Mouse (Mus musculus): Measurements from ENCODE around the gene Zcchc3. TPM values are rescaled to one million over a fixed set of nuclear protein-coding genes. Genes with fewer than 3 reads are reported as not detected.

The Zcchc3 gene
- polyA plus RNA-seq, 1 experiment = 1.7 TPM

GRCm38 (mm10) chr2:152372104-152372503, 42.7 kb downstream of the Zcchc3 start:
- DNase-seq = peak; percentile 62
- WGBS = 14% methylated on average over 7 of the region's 7 CpGs
- peaks cover 4% of the 10 kb centered on the region for H3K4me1 ChIP-seq (replicated peaks; ENCODE audit: control insufficient read depth, insufficient read depth, low read length)

GRCm38 (mm10) chr2:152368532-152369140, 46.2 kb downstream of the Zcchc3 start:
- DNase-seq = peak; percentile 67
- TF ChIP-seq CTCF (IDR thresholded peaks at IDR 0.05; ENCODE audit: borderline replicate concordance, control insufficient read depth, extremely low read depth, insufficient read depth, low read length, poor library complexity) (peak; percentile 83; the same call in 1 of the 2 replicates), POLR2A (IDR thresholded peaks at IDR 0.05; ENCODE audit: control insufficient read depth, extremely low read depth, insufficient read depth, low read length, poor library complexity) (no peak)
- no peaks in the 10 kb centered on the region for H3K36me3 ChIP-seq (ENCODE audit: control insufficient read depth, insufficient read depth, low read length)
- no peaks in the 10 kb centered on the region; the same call in 1 of the 2 replicates for H3K27me3 ChIP-seq (ENCODE audit: control insufficient read depth, insufficient read depth, low read length)
- no peak overlapping the region for H3K27ac ChIP-seq (ENCODE audit: control insufficient read depth, insufficient read depth, low read length)
- WGBS = 38% methylated on average over 14 of the region's 14 CpGs
- H3K4me1 ChIP-seq (replicated peaks; ENCODE audit: control insufficient read depth, insufficient read depth, low read length) = peaks cover 4% of the 10 kb centered on the region
- H3K4me3 ChIP-seq (ENCODE audit: control insufficient read depth, insufficient read depth, low read length) = no peak overlapping the region

More at GRCm38 (mm10) chr2:152372104-152372503, 42.7 kb downstream of the Zcchc3 start:
- Histone ChIP-seq H3K27me3 (ENCODE audit: control insufficient read depth, insufficient read depth, low read length) (no peaks in the 10 kb centered on the region; the same call in 1 of the 2 replicates), H3K27ac (ENCODE audit: control insufficient read depth, insufficient read depth, low read length) (no peak overlapping the region), H3K36me3 (ENCODE audit: control insufficient read depth, insufficient read depth, low read length) (no peaks in the 10 kb centered on the region), H3K4me3 (ENCODE audit: control insufficient read depth, insufficient read depth, low read length) (no peak overlapping the region)
- TF ChIP-seq CTCF (IDR thresholded peaks at IDR 0.05; ENCODE audit: borderline replicate concordance, control insufficient read depth, extremely low read depth, insufficient read depth, low read length, poor library complexity) (no peak), POLR2A (IDR thresholded peaks at IDR 0.05; ENCODE audit: control insufficient read depth, extremely low read depth, insufficient read depth, low read length, poor library complexity) (no peak)

- no peak for DNase-seq
- 93% methylated on average over 5 of the region's 5 CpGs for WGBS
- TF ChIP-seq POLR2A (IDR thresholded peaks at IDR 0.05; ENCODE audit: control insufficient read depth, extremely low read depth, insufficient read depth, low read length, poor library complexity) (no peak), CTCF (IDR thresholded peaks at IDR 0.05; ENCODE audit: borderline replicate concordance, control insufficient read depth, extremely low read depth, insufficient read depth, low read length, poor library complexity) (no peak)
- no peaks in the 10 kb centered on the region for H3K36me3 ChIP-seq (ENCODE audit: control insufficient read depth, insufficient read depth, low read length)
- no peak overlapping the region for H3K27ac ChIP-seq (ENCODE audit: control insufficient read depth, insufficient read depth, low read length)
- H3K27me3 ChIP-seq (ENCODE audit: control insufficient read depth, insufficient read depth, low read length) = no peaks in the 10 kb centered on the region; the same call in 1 of the 2 replicates
- H3K4me1 ChIP-seq (replicated peaks; ENCODE audit: control insufficient read depth, insufficient read depth, low read length) = peaks cover 4% of the 10 kb centered on the region
- H3K4me3 ChIP-seq (ENCODE audit: control insufficient read depth, insufficient read depth, low read length) = no peak overlapping the region
These were observed 46.9 kb downstream of the Zcchc3 start for GRCm38 (mm10) chr2:152367917-152368316.

- H3K4me3 ChIP-seq (ENCODE audit: control insufficient read depth, insufficient read depth, low read length) = no peak overlapping the region
- peak; percentile 78; the same call in 1 of the 2 replicates for TF ChIP-seq CTCF (IDR thresholded peaks at IDR 0.05; ENCODE audit: borderline replicate concordance, control insufficient read depth, extremely low read depth, insufficient read depth, low read length, poor library complexity)
- TF ChIP-seq POLR2A (IDR thresholded peaks at IDR 0.05; ENCODE audit: control insufficient read depth, extremely low read depth, insufficient read depth, low read length, poor library complexity) = no peak
- no peaks in the 10 kb centered on the region for H3K27me3 ChIP-seq (ENCODE audit: control insufficient read depth, insufficient read depth, low read length)
- no peak overlapping the region for H3K27ac ChIP-seq (ENCODE audit: control insufficient read depth, insufficient read depth, low read length)
- DNase-seq = peak; percentile 68
- H3K4me1 ChIP-seq (replicated peaks; ENCODE audit: control insufficient read depth, insufficient read depth, low read length) = peaks cover 14% of the 10 kb centered on the region
- no peaks in the 10 kb centered on the region for H3K36me3 ChIP-seq (ENCODE audit: control insufficient read depth, insufficient read depth, low read length)
- 12% methylated on average over 17 of the region's 17 CpGs for WGBS
These were observed 51.3 kb downstream of the Zcchc3 start for GRCm38 (mm10) chr2:152363245-152364147.

Other genes starting within 250 kb of the Zcchc3 start
- 34.3 and 36.1 TPM in 2 replicates for gene Csnk2a1, start 188.2 kb downstream of the Zcchc3 start, polyA plus RNA-seq (2012; rRNA removed)
- gene Tbc1d20, start 121.2 kb downstream of the Zcchc3 start, polyA plus RNA-seq (2012; rRNA removed) = 69.7 and 78.2 TPM in 2 replicates
- 688 and 743 TPM in 2 replicates for gene Rbck1, start 82.4 kb downstream of the Zcchc3 start, polyA plus RNA-seq (2012; rRNA removed)
- gene Trib3, start 71.0 kb downstream of the Zcchc3 start, polyA plus RNA-seq (2012; rRNA removed) = 2.6 and 3.8 TPM in 2 replicates
- 0.07 TPM in 1 of 2 replicates, not detected in the other for gene Nrsn2, start 38.4 kb downstream of the Zcchc3 start, polyA plus RNA-seq (2012; rRNA removed)
- 3.8 and 4.5 TPM in 2 replicates for gene Sox12, start 17.0 kb downstream of the Zcchc3 start, polyA plus RNA-seq (2012; rRNA removed)
- gene 6820408C15Rik, start 560 bp upstream of the Zcchc3 start, polyA plus RNA-seq (2012; rRNA removed) = 0.36 and 0.50 TPM in 2 replicates
- gene Defb23, start 49.6 kb upstream of the Zcchc3 start, polyA plus RNA-seq (2012; rRNA removed) = not detected in 2 replicates
- gene Defb20, start 62.0 kb upstream of the Zcchc3 start, polyA plus RNA-seq (2012; rRNA removed) = not detected in 2 replicates
- 0.24 TPM in 1 of 2 replicates, not detected in the other for gene Defb22, start 75.1 kb upstream of the Zcchc3 start, polyA plus RNA-seq (2012; rRNA removed)
- not detected in 2 replicates for gene Defb26, start 96.7 kb upstream of the Zcchc3 start, polyA plus RNA-seq (2012; rRNA removed)
- gene Defb28, start 103.2 kb upstream of the Zcchc3 start, polyA plus RNA-seq (2012; rRNA removed) = not detected in 2 replicates
- not detected in 2 replicates for gene Defb29, start 125.1 kb upstream of the Zcchc3 start, polyA plus RNA-seq (2012; rRNA removed)
- not detected in 2 replicates for gene Gm17416, start 154.3 kb upstream of the Zcchc3 start, polyA plus RNA-seq (2012; rRNA removed)
- gene Defb21, start 157.7 kb upstream of the Zcchc3 start, polyA plus RNA-seq (2012; rRNA removed) = not detected in 2 replicates
- 1.5 and 1.7 TPM in 2 replicates for gene Defb19, start 165.3 kb upstream of the Zcchc3 start, polyA plus RNA-seq (2012; rRNA removed)
- gene Defb45, start 184.4 kb upstream of the Zcchc3 start, polyA plus RNA-seq (2012; rRNA removed) = not detected in 2 replicates
- gene Defb36, start 189.3 kb upstream of the Zcchc3 start, polyA plus RNA-seq (2012; rRNA removed) = not detected in 2 replicates
- 1.7 and 2.0 TPM in 2 replicates for gene Defb25, start 208.0 kb upstream of the Zcchc3 start, polyA plus RNA-seq (2012; rRNA removed)
- 2.9 and 3.3 TPM in 2 replicates for gene Rem1, start 211.9 kb upstream of the Zcchc3 start, polyA plus RNA-seq (2012; rRNA removed)